Mouse (Mus musculus) lung, postnatal 0 days (tissue): Measurements from ENCODE around the gene Slc9b2.

Experiments used
- CTCF ChIP-seq: IDR thresholded peaks from 2 replicates; pipeline ENCODE4 v1.5.1; 2016; ENCODE audit warnings: antibody characterized with exemption, mild to moderate bottlenecking
- EP300 ChIP-seq: IDR thresholded peaks from 2 replicates; pipeline ENCODE4 v1.6.1; 2016; ENCODE audit warnings: antibody characterized with exemption, mild to moderate bottlenecking, control low read depth

GRCm38 (mm10) chr3:135314811-135315210 lies 7.3 kb downstream of the Slc9b2 start:
- no peak for TF ChIP-seq CTCF
- no peak for TF ChIP-seq EP300
